Mouse (Mus musculus) inflammation-experienced regulatory T-cells, adult 16 weeks (primary cell): ENCODE data around the gene Enkur. TPM values are rescaled to one million over a fixed set of nuclear protein-coding genes. Genes with fewer than 3 reads are reported as not detected.

Source experiments
- polyA plus RNA-seq: library from polyadenylated mRNA; unstranded; fragments of 100-300 nt; shearing (Covaris generic); gene quantifications from one replicate; pipeline ENCODE4 v1.2.1, GENCODE M21; 2017

The Enkur gene
- polyA plus RNA-seq: 0.57 TPM

DNA sequence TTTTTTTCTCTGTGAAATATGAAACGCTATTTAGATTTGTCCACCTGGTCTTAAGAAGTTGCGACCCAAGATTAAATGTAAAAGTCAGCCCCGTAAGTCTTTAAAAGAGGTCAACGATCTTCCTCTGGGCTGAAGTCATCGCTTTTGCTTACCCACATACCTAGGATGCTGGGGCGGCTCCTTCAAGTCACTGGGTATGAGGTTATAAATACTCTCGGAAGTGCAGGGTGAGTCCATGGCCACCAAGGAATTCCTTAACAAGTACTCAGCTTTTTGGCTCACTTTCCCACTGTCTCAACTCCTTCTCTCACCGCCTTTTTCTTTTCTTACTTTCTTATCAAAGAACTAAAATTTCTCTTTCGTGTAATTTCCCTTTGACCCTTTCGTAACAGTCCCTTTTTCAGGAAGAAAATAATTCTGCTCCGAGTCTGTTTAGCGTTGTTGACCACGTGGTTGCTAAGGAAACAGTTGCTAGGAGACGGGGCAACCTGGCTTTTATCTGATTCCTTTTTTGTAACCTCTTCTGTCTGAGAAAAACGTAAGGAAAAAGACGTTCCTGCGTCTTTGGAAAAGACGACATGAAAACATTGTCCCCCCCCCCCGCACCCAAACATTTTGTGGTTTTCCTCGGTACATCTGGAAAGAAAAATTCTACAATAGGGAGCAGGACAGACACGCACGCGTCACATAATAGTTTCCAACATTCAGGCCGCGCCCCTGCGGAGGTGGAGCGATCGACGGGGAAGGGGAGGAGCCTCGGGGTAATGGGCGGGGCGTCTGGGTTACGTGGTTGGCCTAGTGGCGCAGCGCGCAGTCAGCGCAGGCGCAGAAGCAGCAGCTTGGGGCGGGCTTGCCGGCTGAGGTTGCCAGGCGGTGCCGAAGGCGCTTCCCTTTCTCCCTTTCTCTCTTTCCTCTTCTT, at the start of gene Enkur, which contains the start of gene Thnsl1:
Gene Enkur (minus strand): TSS at position 454 of the 919 bp plus-strand sequence.
Gene Thnsl1 (plus strand): TSS at position 813 of the 919 bp plus-strand sequence.

Other genes with a start within 250 kb of the Enkur start
- 2.6 TPM for gene Arhgap21, start 236.5 kb downstream of the Enkur start, polyA plus RNA-seq
- 3.1 TPM for gene Thnsl1, start 359 bp upstream of the Enkur start, polyA plus RNA-seq
- not detected for gene Gpr158, start 162.2 kb upstream of the Enkur start, polyA plus RNA-seq